Comparison of ENCODE assay signal across 15 mouse cellular contexts in genomic region chr14:22036802-22037497, GRCm38 (mm10). TPM values are rescaled to one million over a fixed set of nuclear protein-coding genes. Genes with fewer than 3 reads are reported as not detected.
DNase-seq lines count a peak whose midpoint lies in the region; ATAC-seq lines count a peak whose summit lies in the region.
"Had no signal": no experiment of that assay in that cellular context is flagged by ENCODE, and none has a peak within 500 bp of the region (broad histone marks: within the 10 kb centered on the region; RNA-seq: fewer than 3 reads in every experiment).

No protein-coding gene starts in this region.

- H3K36me3 ChIP-seq in embryonic facial prominence, embryonic 14.5 days (ENCODE audit: control insufficient read depth, insufficient read depth, low read length): no peaks in the 10 kb centered on the region
- no peaks in the 10 kb centered on the region for H3K36me3 ChIP-seq in embryonic facial prominence, embryonic 10.5 days (replicated peaks)
- no peaks in the 10 kb centered on the region for H3K36me3 ChIP-seq in forebrain, embryonic 14.5 days (ENCODE audit: control insufficient read depth, insufficient read depth, low read length)
- H3K36me3 ChIP-seq in hindbrain, embryonic 14.5 days (replicated peaks; ENCODE audit: control insufficient read depth, insufficient read depth): no peaks in the 10 kb centered on the region
- no peaks in the 10 kb centered on the region for H3K36me3 ChIP-seq in midbrain, embryonic 16.5 days (ENCODE audit: control insufficient read depth, insufficient read depth, low read length)
- H3K36me3 ChIP-seq: heart, embryonic 10.5 days; liver, embryonic 15.5 days had no signal

- no peak for DNase-seq in embryonic facial prominence, embryonic 14.5 days (ENCODE audit: low spot score)
- no peak for DNase-seq in embryonic facial prominence, embryonic 10.5 days (ENCODE audit: low spot score)
- peak; percentile 57 for DNase-seq in forebrain, embryonic 14.5 days (ENCODE audit: low spot score)
- no peak for DNase-seq in hindbrain, embryonic 14.5 days (ENCODE audit: low spot score)
- no peak for DNase-seq in kidney, adult 18-20 months
- DNase-seq in urinary bladder, postnatal 14 days (ENCODE audit: low spot score): no peak
- DNase-seq: adrenal gland, adult 8-10 months; cerebellum, adult 2 months; heart, postnatal 10 days; thymus, postnatal 36 days had no signal

- no peak overlapping the region for H3K4me3 ChIP-seq in embryonic facial prominence, embryonic 14.5 days (ENCODE audit: low read depth, low read length)
- no peak overlapping the region for H3K4me3 ChIP-seq in embryonic facial prominence, embryonic 10.5 days
- no peak overlapping the region for H3K4me3 ChIP-seq in forebrain, embryonic 14.5 days (ENCODE audit: low read depth, low read length)
- no peak overlapping the region for H3K4me3 ChIP-seq in hindbrain, embryonic 14.5 days (replicated peaks; ENCODE audit: low read length)
- H3K4me3 ChIP-seq in midbrain, embryonic 16.5 days (ENCODE audit: low read depth, low read length): no peak overlapping the region
- H3K4me3 ChIP-seq: heart, embryonic 10.5 days; liver, embryonic 15.5 days had no signal

- ATAC-seq in embryonic facial prominence, embryonic 14.5 days (ENCODE audit: low read depth): no peak
- ATAC-seq in forebrain, embryonic 14.5 days: peak; percentile 23
- no peak for ATAC-seq in hindbrain, embryonic 14.5 days (ENCODE audit: low FRiP score)
- ATAC-seq in midbrain, embryonic 16.5 days: no peak
- ATAC-seq in cerebellum, adult (ENCODE audit: insufficient number of reproducible peaks, low FRiP score, low TSS enrichment): no peak
- ATAC-seq: lung, postnatal 0 days had no signal

- no peaks in the 10 kb centered on the region for H3K9me3 ChIP-seq in embryonic facial prominence, embryonic 14.5 days (ENCODE audit: control insufficient read depth, low read length)
- H3K9me3 ChIP-seq in embryonic facial prominence, embryonic 10.5 days: no peaks in the 10 kb centered on the region
- no peaks in the 10 kb centered on the region for H3K9me3 ChIP-seq in forebrain, embryonic 14.5 days (replicated peaks; ENCODE audit: control insufficient read depth, low read length)
- no peaks in the 10 kb centered on the region for H3K9me3 ChIP-seq in hindbrain, embryonic 14.5 days (ENCODE audit: control insufficient read depth, low read length)
- no peaks in the 10 kb centered on the region for H3K9me3 ChIP-seq in midbrain, embryonic 16.5 days (replicated peaks; ENCODE audit: control insufficient read depth, low read length, poor library complexity, severe bottlenecking)
- H3K9me3 ChIP-seq: heart, embryonic 10.5 days; liver, embryonic 15.5 days had no signal

- H3K4me2 ChIP-seq in embryonic facial prominence, embryonic 14.5 days (ENCODE audit: low read depth, low read length): peak overlapping the region; percentile 3; the same call in 1 of the 2 replicates
- peak overlapping the region; percentile 12; the same call in 1 of the 2 replicates for H3K4me2 ChIP-seq in forebrain, embryonic 14.5 days (ENCODE audit: low read length)
- peak overlapping the region; percentile 38 for H3K4me2 ChIP-seq in hindbrain, embryonic 14.5 days (replicated peaks)
- H3K4me2 ChIP-seq in midbrain, embryonic 16.5 days (ENCODE audit: low read length): peak overlapping the region; percentile 29
- H3K4me2 ChIP-seq: liver, embryonic 15.5 days had no signal

- peaks cover 8% of the 10 kb centered on the region for H3K4me1 ChIP-seq in embryonic facial prominence, embryonic 14.5 days (ENCODE audit: control insufficient read depth, insufficient read depth, low read length)
- peaks cover 46% of the 10 kb centered on the region for H3K4me1 ChIP-seq in embryonic facial prominence, embryonic 10.5 days
- peaks cover 8% of the 10 kb centered on the region; the same call in 1 of the 2 replicates for H3K4me1 ChIP-seq in forebrain, embryonic 14.5 days (ENCODE audit: control insufficient read depth, insufficient read depth, low read length)
- peaks cover 26% of the 10 kb centered on the region for H3K4me1 ChIP-seq in hindbrain, embryonic 14.5 days (replicated peaks; ENCODE audit: control insufficient read depth, insufficient read depth, low read length)
- peaks cover 20% of the 10 kb centered on the region; the same call in 1 of the 2 replicates for H3K4me1 ChIP-seq in midbrain, embryonic 16.5 days (ENCODE audit: control insufficient read depth, insufficient read depth, low read length)
- H3K4me1 ChIP-seq: liver, embryonic 15.5 days had no signal

- peaks cover 11% of the 10 kb centered on the region; the same call in 1 of the 2 replicates for H3K27me3 ChIP-seq in embryonic facial prominence, embryonic 14.5 days (replicated peaks; ENCODE audit: control insufficient read depth, insufficient read depth, low read length)
- H3K27me3 ChIP-seq in embryonic facial prominence, embryonic 10.5 days (replicated peaks; ENCODE audit: low read depth, poor library complexity, severe bottlenecking): peaks cover 42% of the 10 kb centered on the region
- peaks cover 50% of the 10 kb centered on the region for H3K27me3 ChIP-seq in forebrain, embryonic 14.5 days (replicated peaks; ENCODE audit: control insufficient read depth, insufficient read depth, low read length)
- H3K27me3 ChIP-seq in hindbrain, embryonic 14.5 days (ENCODE audit: control insufficient read depth, insufficient read depth, low read length): no peaks in the 10 kb centered on the region
- H3K27me3 ChIP-seq in midbrain, embryonic 16.5 days (ENCODE audit: control insufficient read depth, insufficient read depth, low read depth, low read length): peaks cover 12% of the 10 kb centered on the region
- H3K27me3 ChIP-seq: liver, embryonic 15.5 days had no signal

- WGBS in embryonic facial prominence, embryonic 14.5 days: 64% methylated on average over 12 of the region's 12 CpGs
- 78% methylated on average over 12 of the region's 12 CpGs for WGBS in embryonic facial prominence, embryonic 10.5 days
- WGBS in forebrain, embryonic 14.5 days: 24% methylated on average over 12 of the region's 12 CpGs
- WGBS in hindbrain, embryonic 14.5 days: 20% methylated on average over 12 of the region's 12 CpGs
- WGBS in midbrain, embryonic 16.5 days: 28% methylated on average over 12 of the region's 12 CpGs

- no peak overlapping the region for H3K27ac ChIP-seq in embryonic facial prominence, embryonic 14.5 days (replicated peaks; ENCODE audit: low read depth, low read length)
- no peak overlapping the region for H3K27ac ChIP-seq in embryonic facial prominence, embryonic 10.5 days (replicated peaks)
- H3K27ac ChIP-seq in forebrain, embryonic 14.5 days (ENCODE audit: low read depth, low read length): no peak overlapping the region
- H3K27ac ChIP-seq in hindbrain, embryonic 14.5 days: no peak overlapping the region
- H3K27ac ChIP-seq in midbrain, embryonic 16.5 days (ENCODE audit: low read length): no peak overlapping the region
- H3K27ac ChIP-seq: heart, embryonic 10.5 days; liver, embryonic 15.5 days had no signal

- H3K9ac ChIP-seq in embryonic facial prominence, embryonic 14.5 days (ENCODE audit: low read depth, low read length): no peak overlapping the region
- H3K9ac ChIP-seq in forebrain, embryonic 14.5 days (ENCODE audit: low read length): no peak overlapping the region
- H3K9ac ChIP-seq in hindbrain, embryonic 14.5 days: no peak overlapping the region
- H3K9ac ChIP-seq in midbrain, embryonic 16.5 days (ENCODE audit: low read depth, low read length): no peak overlapping the region
- H3K9ac ChIP-seq: liver, embryonic 15.5 days had no signal

RNA-seq across cellular contexts. Expression of gene Lrmda, which starts 17.4 kb away (rescaled TPM):
- 0.24 and 0.97 TPM in 2 replicates for polyA plus RNA-seq in embryonic facial prominence, embryonic 14.5 days (2014; fragmentation: Nextera tagmentation; extraction: Ambion mirVana)
- 0.85 and 0.88 TPM in 2 replicates for polyA plus RNA-seq in embryonic facial prominence, embryonic 10.5 days (2016; fragmentation: Nextera tagmentation; extraction: Ambion mirVana)
- 0.31 TPM in 1 of 2 replicates, not detected in the other for polyA plus RNA-seq in forebrain, embryonic 14.5 days (2014; fragmentation: Nextera tagmentation; extraction: Ambion mirVana)
- 0.43 and 0.64 TPM in 2 replicates for polyA plus RNA-seq in hindbrain, embryonic 14.5 days (2014; fragmentation: Nextera tagmentation; extraction: Ambion mirVana)
- 0.34 TPM in 1 of 2 replicates, not detected in the other for polyA plus RNA-seq in midbrain, embryonic 16.5 days (2015; fragmentation: Nextera tagmentation; extraction: Ambion mirVana)

RNA-seq across cellular contexts. Expression of gene Zfp503, which starts 47.5 kb away (rescaled TPM):
- 10.6 and 13.6 TPM in 2 replicates for polyA plus RNA-seq in embryonic facial prominence, embryonic 14.5 days (2014; fragmentation: Nextera tagmentation; extraction: Ambion mirVana)
- 9.7 and 12.5 TPM in 2 replicates for polyA plus RNA-seq in embryonic facial prominence, embryonic 10.5 days (2016; fragmentation: Nextera tagmentation; extraction: Ambion mirVana)
- 4.4 and 4.6 TPM in 2 replicates for polyA plus RNA-seq in forebrain, embryonic 14.5 days (2014; fragmentation: Nextera tagmentation; extraction: Ambion mirVana)
- 9.3 and 11.6 TPM in 2 replicates for polyA plus RNA-seq in hindbrain, embryonic 14.5 days (2014; fragmentation: Nextera tagmentation; extraction: Ambion mirVana)
- polyA plus RNA-seq in midbrain, embryonic 16.5 days (2015; fragmentation: Nextera tagmentation; extraction: Ambion mirVana): 4.0 and 4.4 TPM in 2 replicates
